Mouse (Mus musculus) limb, embryonic 15.5 days (tissue): Measurements from ENCODE around the gene Phpt1. TPM values are rescaled to one million over a fixed set of nuclear protein-coding genes. Genes with fewer than 3 reads are reported as not detected.
A peak's percentile ranks its signal among the peaks of the same experiment; 100 is the strongest.
"Not testable (repeated sequence)": the region's sequence is repeated elsewhere in the genome, so short reads cannot be mapped to it uniquely, and the experiment has no call there.

Source experiments
- ATAC-seq: fragments of 200-750 bp; cut with Nextera tagmentation; 2 replicates; pipeline ENCODE4 v1.8.0; 2017; ENCODE audit warnings: low read depth, moderate TSS enrichment; ENCODE audit not compliant: insufficient number of reproducible peaks, low FRiP score, low TSS enrichment
- H3K27ac ChIP-seq: fragments of 300-500 bp; sonication (generic); 2 replicates; pipeline ENCODE4 v1.5.1; 2015; ENCODE audit warnings: moderate library complexity, mild to moderate bottlenecking, inconsistent platforms
- H3K27me3 ChIP-seq: fragments of 300-500 bp; sonication (generic); 2 replicates; pipeline ENCODE4 v1.6.1; 2015; ENCODE audit warnings: inconsistent platforms
- H3K36me3 ChIP-seq: fragments of 300-500 bp; sonication (generic); 2 replicates; pipeline ENCODE4 v1.6.1; 2015; ENCODE audit warnings: inconsistent platforms
- H3K4me1 ChIP-seq: fragments of 300-500 bp; sonication (generic); 2 replicates; pipeline ENCODE4 v1.6.1; 2015; ENCODE audit warnings: inconsistent platforms
- H3K4me2 ChIP-seq: fragments of 300-500 bp; sonication (generic); 2 replicates; pipeline ENCODE4 v1.6.1; 2015; ENCODE audit warnings: mild to moderate bottlenecking, inconsistent platforms
- H3K4me3 ChIP-seq: fragments of 300-500 bp; sonication (generic); 2 replicates; pipeline ENCODE4 v1.5.1; 2015; ENCODE audit warnings: mild to moderate bottlenecking, inconsistent platforms
- H3K9ac ChIP-seq: fragments of 300-500 bp; sonication (generic); 2 replicates; pipeline ENCODE4 v1.6.1; 2015; ENCODE audit warnings: inconsistent platforms
- H3K9me3 ChIP-seq: fragments of 300-500 bp; sonication (generic); 2 replicates; pipeline ENCODE4 v1.6.1; 2016; ENCODE audit warnings: inconsistent platforms
- WGBS: fragments of 180-500 bp; shearing (Covaris S2); methylation state at CpG from one replicate; pipeline ENCODE4 v1.1.7; 2015; 5-methylcytosine and 5-hydroxymethylcytosine counted together
- polyA plus RNA-seq: library from polyadenylated mRNA; unstranded; fragments of >200 nt; fragmentation: Nextera tagmentation; extraction: Ambion mirVana; gene quantifications from 2 replicates; pipeline ENCODE4 v1.2.1, GENCODE M21; 2015

Phpt1 gene
- polyA plus RNA-seq, 1 experiment from 2014 or later: 139 TPM

DNA sequence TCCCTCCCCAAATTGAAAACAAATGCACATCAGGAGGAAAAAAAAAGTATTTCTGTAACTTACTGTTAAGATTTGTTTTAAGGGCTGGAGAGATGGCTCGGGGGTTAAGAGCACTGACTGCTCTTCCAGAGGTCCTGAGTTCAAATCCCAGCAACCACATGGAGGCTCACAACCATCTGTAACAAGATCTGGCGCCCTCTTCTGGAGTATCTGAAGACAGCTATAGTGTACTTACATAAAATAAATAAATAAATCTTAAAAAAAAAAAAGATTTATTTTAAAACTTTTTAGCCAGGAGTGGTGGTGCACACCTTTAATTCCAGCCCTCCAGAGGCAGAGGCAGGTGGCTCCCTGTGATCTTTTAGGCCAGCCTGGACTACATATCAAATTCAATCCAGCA, 19.5 kb downstream of the Phpt1 start:
- not testable (repeated sequence) for H3K36me3 ChIP-seq, H3K27me3 ChIP-seq, H3K9ac ChIP-seq, H3K4me2 ChIP-seq, H3K27ac ChIP-seq, H3K4me3 ChIP-seq, H3K9me3 ChIP-seq, ATAC-seq
- peaks cover 28% of the 10 kb centered on the region for H3K4me1 ChIP-seq
- WGBS: 54% methylated on average over 2 of the region's 2 CpGs

DNA sequence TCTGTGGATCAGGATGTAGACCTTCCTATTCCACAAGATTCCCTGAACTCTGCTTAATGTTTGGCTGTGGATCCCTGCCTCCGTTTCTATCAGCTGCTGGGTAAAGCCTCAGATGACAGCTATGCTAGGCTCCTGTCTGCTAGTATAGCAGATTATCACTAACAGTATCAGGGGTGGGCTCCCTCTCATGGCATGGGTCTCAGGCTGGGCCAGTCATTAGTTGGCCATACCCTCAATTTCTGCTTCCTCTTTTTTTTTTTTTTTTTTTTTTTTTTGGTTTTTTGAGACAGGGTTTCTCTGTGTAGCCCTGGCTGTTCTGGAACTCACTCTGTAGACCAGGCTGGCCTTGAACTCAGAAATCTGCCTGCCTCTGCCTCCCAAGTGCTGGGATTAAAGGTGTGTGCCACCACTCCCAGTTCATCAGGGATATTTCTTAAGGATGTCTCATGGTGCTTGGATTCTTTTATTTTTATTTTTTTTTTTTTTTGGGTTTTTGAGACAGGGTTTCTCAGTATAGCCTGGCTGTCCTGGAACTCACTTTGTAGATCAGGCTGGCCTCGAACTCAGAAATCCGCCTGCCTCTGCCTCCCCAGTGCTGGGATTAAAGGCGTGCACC, 21.7 kb downstream of the Phpt1 start:
- WGBS: 90% methylated on average over 4 of the region's 4 CpGs
- H3K4me1 ChIP-seq: peaks cover 12% of the 10 kb centered on the region; the same call in 1 of the 2 replicates
- not testable (repeated sequence) for H3K9ac ChIP-seq, H3K27me3 ChIP-seq, H3K9me3 ChIP-seq, ATAC-seq, H3K36me3 ChIP-seq, H3K27ac ChIP-seq, H3K4me2 ChIP-seq, H3K4me3 ChIP-seq

- 35% methylated on average over 5 of the region's 5 CpGs for WGBS
- Histone ChIP-seq H3K4me1 (peaks cover 4% of the 10 kb centered on the region; the same call in 1 of the 2 replicates), H3K9me3 (no peaks in the 10 kb centered on the region), H3K4me3 (no peak overlapping the region), H3K9ac (no peak overlapping the region), H3K36me3 (no peaks in the 10 kb centered on the region), H3K4me2 (no peak overlapping the region), H3K27me3 (no peaks in the 10 kb centered on the region), H3K27ac (no peak overlapping the region)
- ATAC-seq: no peak
Observed at GRCm38 (mm10) chr2:25551186-25551585, 23.8 kb downstream of the Phpt1 start.

- Histone ChIP-seq H3K27ac (no peak overlapping the region), H3K4me2 (no peak overlapping the region), H3K9me3 (no peaks in the 10 kb centered on the region), H3K4me1 (peaks cover 19% of the 10 kb centered on the region), H3K36me3 (0 out of 2 replicates have a peak, but pooled peaks cover 3% of the 10 kb centered on the region), H3K4me3 (no peak overlapping the region), H3K27me3 (no peaks in the 10 kb centered on the region), H3K9ac (no peak overlapping the region)
- 61% methylated on average over 9 of the region's 9 CpGs for WGBS
- no peak for ATAC-seq
Observed at GRCm38 (mm10) chr2:25549021-25549991, 25.7 kb downstream of the Phpt1 start.

- WGBS: 4% methylated on average over 44 of the region's 48 CpGs
Observed at GRCm38 (mm10) chr2:25546811-25547491, 28.1 kb downstream of the Phpt1 start, which contains the start of gene Traf2. Gene Traf2, minus strand, starts transcription at chr2:25546940.

GRCm38 (mm10) chr2:25545996-25546810, 28.8 kb downstream of the Phpt1 start:
- Histone ChIP-seq H3K9ac (peak overlapping the region; percentile 70), H3K4me1 (peaks cover 19% of the 10 kb centered on the region), H3K27ac (peak overlapping the region; percentile 76), H3K36me3 (0 out of 2 replicates have a peak, but pooled peaks cover 3% of the 10 kb centered on the region), H3K27me3 (no peaks in the 10 kb centered on the region), H3K9me3 (no peaks in the 10 kb centered on the region), H3K4me2 (peak overlapping the region; percentile 63), H3K4me3 (peak overlapping the region; percentile 77)
- WGBS: 7% methylated on average over 43 of the region's 43 CpGs
- ATAC-seq: peak; percentile 62

More at GRCm38 (mm10) chr2:25546811-25547491, 28.1 kb downstream of the Phpt1 start, which contains the start of gene Traf2:
- H3K9ac ChIP-seq: peak within 1 kb of the TSS; percentile 70
- peak within 1 kb of the TSS; percentile 63 for H3K4me2 ChIP-seq
- ATAC-seq: peak; percentile 100
- no peaks in the 10 kb centered on the region for H3K27me3 ChIP-seq
- peak within 1 kb of the TSS; percentile 77 for H3K4me3 ChIP-seq
- peak within 1 kb of the TSS; percentile 76 for H3K27ac ChIP-seq
- peaks cover 19% of the 10 kb centered on the region for H3K4me1 ChIP-seq
- H3K36me3 ChIP-seq: 0 out of 2 replicates have a peak, but pooled peaks cover 3% of the 10 kb centered on the region
- no peaks in the 10 kb centered on the region for H3K9me3 ChIP-seq

DNA sequence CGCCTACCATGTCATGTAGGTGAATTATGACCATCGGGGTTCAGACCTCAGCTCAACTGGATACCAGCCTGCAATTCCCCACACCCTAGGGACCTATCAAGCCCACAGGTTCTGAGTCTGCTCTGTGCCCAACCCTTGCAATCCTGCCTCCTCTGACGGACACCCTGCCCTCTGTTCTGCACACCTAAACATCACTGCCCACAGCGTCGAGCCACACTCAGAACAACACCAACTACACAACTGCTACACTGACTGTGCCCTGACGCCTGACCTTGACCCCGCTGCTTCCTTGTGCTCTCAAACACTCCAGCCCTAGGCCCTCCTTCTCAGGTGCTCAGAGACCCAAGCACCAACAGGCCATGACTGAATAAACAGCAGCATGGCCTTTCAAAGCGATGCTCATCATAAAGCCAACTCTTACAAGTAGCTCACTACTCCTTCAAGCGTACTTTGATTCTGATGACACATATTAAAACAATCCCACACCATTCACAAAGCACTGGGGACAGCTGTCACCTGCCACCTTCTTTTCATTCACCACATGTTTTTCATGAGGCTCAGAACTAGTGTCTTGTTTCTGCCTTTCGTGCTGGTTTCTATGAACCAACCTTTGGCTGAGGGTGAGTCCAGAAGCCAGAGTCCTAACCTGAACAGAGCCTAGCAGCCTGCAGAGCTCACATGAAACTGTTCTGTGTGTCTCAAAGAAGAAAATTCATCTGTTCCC, 33.2 kb downstream of the Phpt1 start:
- no peaks in the 10 kb centered on the region for H3K27me3 ChIP-seq
- H3K36me3 ChIP-seq: peaks cover 23% of the 10 kb centered on the region
- no peak overlapping the region for H3K4me3 ChIP-seq
- no peak overlapping the region for H3K27ac ChIP-seq
- no peak for ATAC-seq
- WGBS: 73% methylated on average over 10 of the region's 10 CpGs
- H3K9me3 ChIP-seq: no peaks in the 10 kb centered on the region
- H3K4me2 ChIP-seq: no peak overlapping the region
- no peak overlapping the region for H3K9ac ChIP-seq
- peaks cover 16% of the 10 kb centered on the region for H3K4me1 ChIP-seq

DNA sequence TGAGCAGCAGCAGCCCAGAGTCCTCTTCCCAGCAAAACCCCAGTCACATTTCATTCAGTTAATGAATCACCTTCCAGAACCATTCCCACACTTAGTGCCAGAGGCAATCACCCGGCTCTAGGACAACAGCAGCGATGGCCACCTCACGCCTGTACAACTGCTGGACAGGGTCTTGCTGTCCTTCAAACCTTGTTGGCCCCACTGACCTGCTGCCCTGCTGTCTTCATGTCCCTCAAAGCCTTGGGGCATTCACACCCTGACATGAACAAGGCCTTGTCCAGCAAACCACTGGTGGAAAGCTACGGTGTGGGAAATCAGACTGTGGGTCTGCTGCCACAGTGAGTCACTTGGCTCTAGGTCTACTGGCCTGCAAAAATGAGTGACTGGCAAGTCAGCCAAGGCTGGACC, 34.5 kb downstream of the Phpt1 start:
- H3K4me3 ChIP-seq: no peak overlapping the region

DNA sequence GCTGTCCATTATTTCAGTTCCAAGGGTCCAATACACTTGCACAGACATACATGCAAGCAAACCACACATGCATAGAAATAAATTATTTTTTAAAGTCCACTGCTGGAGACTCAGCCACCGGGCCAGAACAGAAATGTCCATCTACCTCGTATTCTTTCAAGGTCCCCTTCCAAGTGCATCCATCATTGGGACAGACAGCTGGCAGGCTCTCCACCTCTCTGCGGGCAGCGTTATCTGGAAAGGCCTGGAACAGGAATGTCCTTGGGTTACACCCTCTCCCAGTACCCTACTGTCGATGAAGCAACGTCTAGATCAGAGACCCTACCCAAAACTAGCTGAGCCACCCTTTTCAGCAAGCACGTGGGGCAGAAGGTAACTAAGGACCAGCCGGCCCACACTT, 38.5 kb downstream of the Phpt1 start:
- H3K4me3 ChIP-seq: no peak overlapping the region
- no peaks in the 10 kb centered on the region for H3K9me3 ChIP-seq

More for the DNA sequence above, 34.5 kb downstream of the Phpt1 start:
- Histone ChIP-seq H3K27ac (no peak overlapping the region), H3K27me3 (no peaks in the 10 kb centered on the region), H3K4me2 (no peak overlapping the region), H3K9ac (no peak overlapping the region), H3K36me3 (peaks cover 35% of the 10 kb centered on the region), H3K4me1 (peaks cover 11% of the 10 kb centered on the region), H3K9me3 (no peaks in the 10 kb centered on the region)
- ATAC-seq: no peak
- WGBS: 93% methylated on average over 4 of the region's 4 CpGs

GRCm38 (mm10) chr2:25534866-25535182, 40.2 kb downstream of the Phpt1 start:
- Histone ChIP-seq H3K36me3 (peaks cover 72% of the 10 kb centered on the region), H3K27ac (no peak overlapping the region), H3K4me2 (no peak overlapping the region), H3K9me3 (no peaks in the 10 kb centered on the region), H3K4me1 (0 out of 2 replicates have a peak, but pooled peaks cover 3% of the 10 kb centered on the region), H3K27me3 (no peaks in the 10 kb centered on the region), H3K4me3 (no peak overlapping the region), H3K9ac (no peak overlapping the region)
- WGBS: 96% methylated on average over 2 of the region's 2 CpGs
- no peak for ATAC-seq

More for the DNA sequence above, 38.5 kb downstream of the Phpt1 start:
- WGBS: 88% methylated on average over 8 of the region's 8 CpGs
- no peaks in the 10 kb centered on the region for H3K27me3 ChIP-seq
- no peak overlapping the region for H3K4me2 ChIP-seq
- no peak overlapping the region for H3K27ac ChIP-seq
- ATAC-seq: no peak
- H3K4me1 ChIP-seq: 0 out of 2 replicates have a peak, but pooled peaks cover 3% of the 10 kb centered on the region
- peaks cover 56% of the 10 kb centered on the region for H3K36me3 ChIP-seq
- no peak overlapping the region for H3K9ac ChIP-seq
